In genomic region chr6:143143775-143144273, GRCm38 (mm10) we compare ENCODE assay signal across 8 mouse cellular contexts. TPM values are rescaled to one million over a fixed set of nuclear protein-coding genes. Genes with fewer than 3 reads are reported as not detected.
DNase-seq lines count a peak whose midpoint lies in the region; ATAC-seq lines count a peak whose summit lies in the region.

No protein-coding gene starts in this region.

- H3K9ac ChIP-seq in kidney, embryonic 16.5 days (replicated peaks; ENCODE audit: low read length) = 0 out of 2 replicates have a peak overlapping the region, but pooled peaks have one; percentile 23
- no peak overlapping the region for H3K9ac ChIP-seq in liver, embryonic 15.5 days
- H3K9ac ChIP-seq in stomach, embryonic 16.5 days (ENCODE audit: low read length) = peak overlapping the region; percentile 54

- DNase-seq in kidney, adult 8-10 months = no peak
- DNase-seq in cerebellum, adult 9-10 months = peak; percentile 39
- peak; percentile 10 for DNase-seq in heart, postnatal 4 days
- no peak for DNase-seq in c-Kit-positive CD71-positive TER-119-positive erythroid progenitor cells, embryonic 14.5 days (ENCODE audit: low spot score)
- DNase-seq in thymus, postnatal 0 days (ENCODE audit: low spot score) = no peak

- no peaks in the 10 kb centered on the region for H3K9me3 ChIP-seq in kidney, embryonic 16.5 days (ENCODE audit: low read length)
- no peaks in the 10 kb centered on the region for H3K9me3 ChIP-seq in liver, embryonic 15.5 days (replicated peaks)
- H3K9me3 ChIP-seq in stomach, embryonic 16.5 days (replicated peaks; ENCODE audit: control insufficient read depth, low read length) = no peaks in the 10 kb centered on the region

- H3K4me2 ChIP-seq in kidney, embryonic 16.5 days (replicated peaks; ENCODE audit: low read depth, low read length) = peak overlapping the region; percentile 50
- peak overlapping the region; percentile 48 for H3K4me2 ChIP-seq in liver, embryonic 15.5 days
- peak overlapping the region; percentile 53 for H3K4me2 ChIP-seq in stomach, embryonic 16.5 days (ENCODE audit: low read depth, low read length)

- H3K4me1 ChIP-seq in kidney, embryonic 16.5 days (ENCODE audit: insufficient read depth, low read length) = peaks cover 19% of the 10 kb centered on the region
- H3K4me1 ChIP-seq in liver, embryonic 15.5 days (replicated peaks) = peaks cover 4% of the 10 kb centered on the region
- H3K4me1 ChIP-seq in stomach, embryonic 16.5 days (ENCODE audit: control insufficient read depth, insufficient read depth, low read length) = 0 out of 2 replicates have a peak, but pooled peaks cover 5% of the 10 kb centered on the region

- peak overlapping the region; percentile 30 for H3K4me3 ChIP-seq in kidney, embryonic 16.5 days (ENCODE audit: low read length)
- peak overlapping the region; percentile 20 for H3K4me3 ChIP-seq in liver, embryonic 15.5 days (replicated peaks)
- peak overlapping the region; percentile 34 for H3K4me3 ChIP-seq in stomach, embryonic 16.5 days (replicated peaks; ENCODE audit: low read length)

- no peak overlapping the region for H3K27ac ChIP-seq in kidney, embryonic 16.5 days (ENCODE audit: low read length)
- H3K27ac ChIP-seq in liver, embryonic 15.5 days (replicated peaks) = no peak overlapping the region
- no peak overlapping the region for H3K27ac ChIP-seq in stomach, embryonic 16.5 days (ENCODE audit: low read length)

- no peaks in the 10 kb centered on the region for H3K36me3 ChIP-seq in kidney, embryonic 16.5 days (ENCODE audit: insufficient read depth, low read length)
- H3K36me3 ChIP-seq in liver, embryonic 15.5 days (replicated peaks) = no peaks in the 10 kb centered on the region
- H3K36me3 ChIP-seq in stomach, embryonic 16.5 days (ENCODE audit: control insufficient read depth, insufficient read depth, low read length) = no peaks in the 10 kb centered on the region

- H3K27me3 ChIP-seq in kidney, embryonic 16.5 days (ENCODE audit: insufficient read depth, low read length) = no peaks in the 10 kb centered on the region
- H3K27me3 ChIP-seq in liver, embryonic 15.5 days = no peaks in the 10 kb centered on the region
- H3K27me3 ChIP-seq in stomach, embryonic 16.5 days (ENCODE audit: control insufficient read depth, insufficient read depth, low read length) = no peaks in the 10 kb centered on the region

- peak; percentile 49; the same call in 1 of the 2 replicates for ATAC-seq in kidney, embryonic 16.5 days (ENCODE audit: low FRiP score, low TSS enrichment)
- no peak for ATAC-seq in liver, embryonic 15.5 days (ENCODE audit: insufficient read depth)
- no peak for ATAC-seq in stomach, embryonic 16.5 days (ENCODE audit: insufficient read depth, low FRiP score)

- 22% methylated on average over 19 of the region's 19 CpGs for WGBS in kidney, embryonic 16.5 days
- 34% methylated on average over 19 of the region's 19 CpGs for WGBS in liver, embryonic 15.5 days (ENCODE audit: insufficient replicate concordance)
- WGBS in stomach, embryonic 16.5 days = 22% methylated on average over 19 of the region's 19 CpGs

RNA-seq across cellular contexts. Expression of gene Etnk1, which starts 23.2 kb away (rescaled TPM):
- 32.2 and 34.0 TPM in 2 replicates for polyA plus RNA-seq in kidney, embryonic 16.5 days (2015; fragmentation: Nextera tagmentation; extraction: Ambion mirVana)
- 10 to 100 TPM; 27.0 to 28.1 TPM for total RNA-seq in heart, postnatal 4 days (2021)
- polyA plus RNA-seq in liver, embryonic 15.5 days (2015; fragmentation: Nextera tagmentation; extraction: Ambion mirVana) = 7.4 and 8.9 TPM in 2 replicates
- polyA plus RNA-seq in stomach, embryonic 16.5 days (2015; fragmentation: Nextera tagmentation; extraction: Ambion mirVana) = 16.1 and 16.3 TPM in 2 replicates
- 33.2 and 37.9 TPM in 2 replicates for polyA plus RNA-seq in thymus, postnatal 0 days (2015; fragmentation: Nextera tagmentation; extraction: Ambion mirVana)

RNA-seq across cellular contexts. Expression of gene C2cd5, which starts 43.9 kb away (rescaled TPM):
- polyA plus RNA-seq in kidney, embryonic 16.5 days (2015; fragmentation: Nextera tagmentation; extraction: Ambion mirVana) = 35.3 and 40.3 TPM in 2 replicates
- total RNA-seq in heart, postnatal 4 days (2021) = 10 to 100 TPM; 21.5 to 24.9 TPM
- 17.8 TPM in 2 replicates for polyA plus RNA-seq in liver, embryonic 15.5 days (2015; fragmentation: Nextera tagmentation; extraction: Ambion mirVana)
- polyA plus RNA-seq in stomach, embryonic 16.5 days (2015; fragmentation: Nextera tagmentation; extraction: Ambion mirVana) = 23.5 and 24.1 TPM in 2 replicates
- 22.7 and 29.0 TPM in 2 replicates for polyA plus RNA-seq in thymus, postnatal 0 days (2015; fragmentation: Nextera tagmentation; extraction: Ambion mirVana)

Comparison
In these comparisons a context has a peak if more than half of its experiments do, and no peak if none do; other contexts are left out.
1. DNase-seq: peak in cerebellum, adult 9-10 months (single experiment) and heart, postnatal 4 days (single experiment); none in kidney, adult 8-10 months (0 of 2), c-Kit-positive CD71-positive TER-119-positive erythroid progenitor cells, embryonic 14.5 days (single experiment) and thymus, postnatal 0 days (single experiment).
2. Peak in every context shown above with its lines, with median percentiles within 50 percentile points of each other: H3K4me2 ChIP-seq and H3K4me3 ChIP-seq.